Mouse (Mus musculus) retina, postnatal 1 day (tissue): ENCODE measurements around the gene Ppp2ca.
"Not testable (repeated sequence)": the region's sequence is repeated elsewhere in the genome, so short reads cannot be mapped to it uniquely, and the experiment has no call there.

Source experiments
- DNase-seq: peaks from one replicate; pipeline ENCODE4 v3.0.0-alpha.2; 2012

Ppp2ca gene

GRCm38 (mm10) chr11:52097596-52097995, 885 bp upstream of the Ppp2ca start:
- no peak for DNase-seq

GRCm38 (mm10) chr11:52099031-52099761, 715 bp downstream of the Ppp2ca start:
- DNase-seq, result peak; percentile 90

GRCm38 (mm10) chr11:52099771-52100219, 1.3 kb downstream of the Ppp2ca start:
- no peak for DNase-seq

- DNase-seq, result no peak
Observed at GRCm38 (mm10) chr11:52102977-52103376, 4.5 kb downstream of the Ppp2ca start.

- DNase-seq, result no peak
Observed at GRCm38 (mm10) chr11:52105503-52105902, 7.0 kb downstream of the Ppp2ca start.

- no peak for DNase-seq
Observed at GRCm38 (mm10) chr11:52106037-52106436, 7.6 kb downstream of the Ppp2ca start.

GRCm38 (mm10) chr11:52106438-52106837, 8.0 kb downstream of the Ppp2ca start:
- DNase-seq, result no peak

- DNase-seq, result no peak
Observed at GRCm38 (mm10) chr11:52108796-52109195, 10.3 kb downstream of the Ppp2ca start.

- no peak for DNase-seq
Observed at GRCm38 (mm10) chr11:52109421-52109820, 10.9 kb downstream of the Ppp2ca start.

- DNase-seq, result no peak
Observed at GRCm38 (mm10) chr11:52115479-52115878, 17.0 kb downstream of the Ppp2ca start.

GRCm38 (mm10) chr11:52116117-52116516, 17.6 kb downstream of the Ppp2ca start:
- DNase-seq, result not testable (repeated sequence)

GRCm38 (mm10) chr11:52117156-52117555, 18.7 kb downstream of the Ppp2ca start:
- DNase-seq, result no peak

- DNase-seq, result not testable (repeated sequence)
Observed at GRCm38 (mm10) chr11:52120415-52120814, 21.9 kb downstream of the Ppp2ca start.

- no peak for DNase-seq
Observed at GRCm38 (mm10) chr11:52122045-52122444, 23.6 kb downstream of the Ppp2ca start.

GRCm38 (mm10) chr11:52124468-52124867, 26.0 kb downstream of the Ppp2ca start:
- no peak for DNase-seq

GRCm38 (mm10) chr11:52127169-52127568, 28.7 kb downstream of the Ppp2ca start:
- no peak for DNase-seq

GRCm38 (mm10) chr11:52127760-52128159, 29.3 kb downstream of the Ppp2ca start:
- DNase-seq, result no peak

- DNase-seq, result no peak
Observed at GRCm38 (mm10) chr11:52128316-52129061, 30.0 kb downstream of the Ppp2ca start.

GRCm38 (mm10) chr11:52129171-52129570, 30.7 kb downstream of the Ppp2ca start:
- peak; percentile 20 for DNase-seq

GRCm38 (mm10) chr11:52129621-52130450, 31.4 kb downstream of the Ppp2ca start:
- peak; percentile 16 for DNase-seq

- peak; percentile 19 for DNase-seq
Observed at GRCm38 (mm10) chr11:52130451-52131068, 32.1 kb downstream of the Ppp2ca start.

- DNase-seq, result peak; percentile 58
Observed at GRCm38 (mm10) chr11:52143675-52144074, 45.2 kb downstream of the Ppp2ca start.

- DNase-seq, result not testable (repeated sequence)
Observed at GRCm38 (mm10) chr11:52145428-52145827, 46.9 kb downstream of the Ppp2ca start, which contains the start of gene Olfr1373. Gene Olfr1373 (minus strand): TSS chr11:52145528.
